Mouse (Mus musculus) left cerebral cortex, adult 2 months (tissue): ENCODE measurements around the gene Cnnm2. TPM values are rescaled to one million over a fixed set of nuclear protein-coding genes. Genes with fewer than 3 reads are reported as not detected.
"Not testable (repeated sequence)": the region's sequence is repeated elsewhere in the genome, so short reads cannot be mapped to it uniquely, and the experiment has no call there.

Experiments
- DNase-seq, 2 experiments: peaks; one replicate each; pipeline ENCODE4 v3.0.0; 2021 to 2022; ENCODE audit warnings: low spot score in 2 of 2, mixed read lengths in 1 of 2; ENCODE audit errors: extremely low spot score in 1 of 2
- H3K27ac ChIP-seq: fragments of 200-600 bp; 2 replicates; pipeline ENCODE4 v1.8.1; 2022
- H3K4me3 ChIP-seq: fragments of 200-600 bp; 2 replicates; pipeline ENCODE4 v1.8.1; 2022
- CTCF ChIP-seq: fragments of 200-600 bp; IDR thresholded peaks from 2 replicates; pipeline ENCODE4 v1.8.1; 2022; ENCODE audit warnings: antibody characterized with exemption, mild to moderate bottlenecking, moderate library complexity
- intact Hi-C: fragments of 180-260 bp; cut with DNase I; formaldehyde crosslinking; loops from one replicate; pipeline ENCODE4 v1.15.1; 2025
- total RNA-seq, 2 experiments: library from RNA; stranded (reverse); gene quantifications; 2 replicates each; pipeline ENCODE4 v1.2.3; 2021

The Cnnm2 gene
- total RNA-seq, 2 experiments from 2014 or later = 35.7 to 37.3 TPM

DNA sequence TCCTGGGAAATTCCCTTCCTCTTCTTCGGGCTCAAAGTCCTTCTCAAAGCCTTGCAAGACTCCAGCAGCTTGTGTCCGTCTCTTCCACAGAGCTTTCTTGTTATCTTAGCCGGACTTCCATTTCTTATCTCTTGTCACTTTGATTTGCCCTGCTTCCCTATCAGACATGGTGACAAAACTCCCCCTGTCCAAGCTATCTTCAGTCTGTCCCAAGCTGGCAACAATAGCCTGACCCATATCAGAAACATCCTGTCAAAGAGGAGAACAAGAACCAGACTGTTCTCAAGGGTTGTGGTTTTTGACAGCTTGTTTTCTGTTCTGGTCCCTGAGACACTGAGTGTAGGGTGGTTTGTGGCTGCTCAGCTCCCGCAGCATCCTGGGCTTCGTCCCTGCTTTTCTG, 26.2 kb upstream of the Cnnm2 start:
- no peak for DNase-seq
- intact Hi-C loops = no loop called here
- H3K4me3 ChIP-seq = no peak overlapping the region
- no peak for TF ChIP-seq CTCF
- H3K27ac ChIP-seq = no peak overlapping the region

DNA sequence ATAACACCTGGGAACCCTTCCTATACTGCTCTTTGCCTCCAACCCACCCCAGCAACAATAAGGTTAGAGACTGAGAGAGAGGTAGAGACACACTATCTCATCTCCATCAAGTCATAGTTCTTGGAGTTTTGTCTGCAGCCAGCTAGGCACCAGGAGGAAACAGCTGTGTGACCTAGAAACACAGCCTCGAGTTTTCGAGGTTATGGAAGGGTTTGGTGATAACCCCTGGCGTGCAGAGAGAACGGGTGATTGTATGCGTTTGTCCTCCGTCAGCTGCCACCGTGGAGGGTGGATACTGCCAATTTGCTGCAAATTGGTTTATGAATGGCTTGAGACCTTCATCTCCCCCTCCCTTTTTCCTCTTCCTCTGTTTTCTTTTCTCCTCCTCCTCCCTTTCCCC, 24.3 kb upstream of the Cnnm2 start:
- no peak for TF ChIP-seq CTCF
- intact Hi-C loops = no loop called here
- no peak overlapping the region for H3K27ac ChIP-seq
- no peak overlapping the region for H3K4me3 ChIP-seq
- DNase-seq = no peak

DNA sequence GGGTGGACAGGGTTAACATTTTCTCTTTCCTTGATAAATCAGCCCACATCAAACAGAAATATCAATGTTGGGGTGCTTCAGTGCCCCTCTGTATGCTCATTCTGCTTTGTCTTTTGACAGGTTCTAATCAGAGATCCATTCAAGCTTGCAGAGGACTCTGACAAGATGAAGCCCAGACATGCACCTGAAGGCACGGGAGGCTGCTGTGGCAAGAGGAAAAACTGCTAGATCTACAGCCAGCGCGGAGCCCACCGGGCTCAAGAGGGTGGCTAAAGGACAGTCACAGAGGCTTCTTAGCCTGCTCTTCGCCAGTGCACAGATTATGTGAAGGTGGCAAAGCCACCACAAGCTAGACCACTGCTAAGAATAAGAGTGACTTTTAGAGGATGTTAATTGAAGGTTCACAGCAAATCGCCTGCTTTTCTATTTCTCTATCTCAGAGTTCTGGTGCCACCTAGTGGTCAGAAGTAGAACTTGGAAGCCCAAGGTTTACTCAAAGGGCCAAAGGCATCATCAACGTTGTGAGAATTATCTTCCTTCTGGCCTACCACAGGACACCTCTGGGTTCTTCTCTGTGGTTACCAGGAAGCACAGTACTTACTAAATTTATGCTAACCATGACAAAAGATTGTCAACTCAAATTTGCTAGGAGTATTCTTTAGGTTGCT, 20.9 kb upstream of the Cnnm2 start:
- Histone ChIP-seq H3K27ac (no peak overlapping the region), H3K4me3 (no peak overlapping the region)
- intact Hi-C loops = loop anchor here (1.0 kb wide), 2 partner anchors 70 to 152 kb away; no protein-coding TSS in a partner anchor
- TF ChIP-seq CTCF = peak; percentile 91
- peak; percentile 60 to 66 for DNase-seq

DNA sequence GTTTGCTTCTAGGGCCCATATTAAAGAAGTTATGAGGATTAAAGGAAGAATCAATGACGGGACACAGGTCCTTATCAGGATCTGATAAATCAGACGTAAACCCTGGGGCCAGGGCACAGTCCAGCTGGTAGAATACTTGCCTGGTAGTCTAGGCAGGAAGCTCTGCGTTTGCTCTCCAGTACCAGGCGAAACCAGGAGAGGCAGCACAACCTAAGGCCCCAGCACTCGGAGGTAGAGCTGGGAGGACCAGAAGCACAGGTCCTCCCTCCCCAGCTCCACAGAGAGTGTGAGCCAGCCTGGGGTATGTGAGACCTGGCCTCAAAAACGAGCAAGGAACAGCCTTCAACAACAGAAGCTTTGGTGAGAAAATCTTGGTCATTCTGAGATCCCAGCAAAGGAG, 19.8 kb upstream of the Cnnm2 start:
- no peak; the same call in 1 of the 2 replicates for TF ChIP-seq CTCF
- H3K27ac ChIP-seq = no peak overlapping the region
- no peak overlapping the region for H3K4me3 ChIP-seq
- no peak for DNase-seq
- intact Hi-C loops = no loop called here

DNA sequence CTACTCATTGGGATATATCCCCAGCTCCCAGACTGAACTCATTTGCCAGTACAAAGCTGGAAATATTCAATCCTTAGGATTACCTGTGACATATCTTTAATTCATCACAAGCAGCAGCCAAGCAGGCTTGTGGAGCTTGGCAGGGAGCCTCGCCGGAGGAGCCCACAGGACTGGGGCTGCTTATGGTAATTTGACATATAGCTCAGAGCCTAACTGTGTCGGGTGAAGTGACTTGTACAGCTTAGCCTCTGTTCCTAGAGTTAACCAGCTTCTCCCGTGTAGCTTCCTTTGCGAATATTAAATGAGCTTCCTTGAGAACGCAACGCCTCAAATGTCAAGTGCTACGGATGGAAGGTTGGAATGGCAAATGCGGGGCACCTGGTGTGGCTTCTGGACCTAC, 16.7 kb upstream of the Cnnm2 start:
- Histone ChIP-seq H3K27ac (no peak overlapping the region), H3K4me3 (no peak overlapping the region)
- DNase-seq = no peak
- intact Hi-C loops = no loop called here
- TF ChIP-seq CTCF = no peak

DNA sequence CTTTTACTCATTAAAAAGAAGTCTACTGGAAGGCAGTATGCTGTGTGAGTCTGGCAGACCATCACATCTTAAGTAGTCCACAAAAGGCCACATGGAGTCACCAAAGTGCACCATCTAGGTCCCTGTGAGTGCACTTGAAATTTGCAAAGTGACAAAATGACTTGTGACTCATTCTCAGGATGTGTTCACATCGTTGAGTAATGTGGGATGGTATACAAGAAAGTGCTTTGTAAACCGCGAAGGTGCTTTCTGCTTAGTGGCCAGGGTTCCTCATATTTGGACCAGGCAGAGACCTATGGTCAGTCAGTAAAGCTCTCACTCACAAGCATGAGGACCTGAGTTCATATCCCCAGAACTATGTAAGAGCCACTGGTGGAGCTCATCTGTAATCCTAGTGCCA, 13.6 kb upstream of the Cnnm2 start:
- Histone ChIP-seq H3K27ac (no peak overlapping the region), H3K4me3 (no peak overlapping the region)
- no peak for DNase-seq
- no peak for TF ChIP-seq CTCF
- intact Hi-C loops = no loop called here

DNA sequence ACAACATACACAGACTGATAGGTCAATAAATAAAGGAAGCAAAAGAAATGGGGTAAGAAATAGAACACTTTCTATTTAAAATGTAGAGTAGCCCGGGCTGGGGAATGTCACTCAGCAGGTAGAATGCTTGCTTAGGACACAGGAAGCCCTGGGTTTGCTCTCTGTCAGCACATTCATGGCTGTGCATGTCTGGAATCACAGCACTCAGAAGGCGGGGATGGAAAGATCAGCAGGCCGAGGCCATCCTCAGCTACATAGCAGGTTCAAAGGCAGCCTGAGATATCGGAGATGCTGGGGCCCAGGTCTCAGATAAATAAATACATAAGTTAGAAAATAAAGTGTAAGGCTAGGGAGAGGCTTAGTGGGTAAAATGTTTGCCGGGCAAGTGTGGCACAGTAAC, 9.2 kb upstream of the Cnnm2 start:
- Histone ChIP-seq H3K4me3 (no peak overlapping the region), H3K27ac (no peak overlapping the region)
- intact Hi-C loops = no loop called here
- no peak for DNase-seq
- TF ChIP-seq CTCF = no peak

DNA sequence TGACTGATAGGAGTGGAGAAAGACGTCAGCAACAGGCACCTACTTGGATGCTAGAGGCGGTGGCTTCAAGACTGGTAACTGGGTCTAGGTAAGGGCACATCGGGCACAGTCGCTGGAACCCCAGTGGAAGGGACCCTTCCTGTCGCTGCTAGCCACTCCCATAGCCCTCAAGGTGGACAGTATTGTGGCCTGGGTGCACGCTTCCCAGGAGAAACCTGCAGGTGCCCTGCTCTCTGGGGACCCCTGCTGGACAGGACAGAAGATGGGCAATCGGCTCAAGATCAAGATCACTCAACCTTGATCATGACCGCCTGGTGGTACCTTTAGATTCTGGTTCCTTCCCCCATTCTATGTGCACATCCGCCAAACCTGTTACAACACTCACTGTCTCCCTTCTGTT, 6.3 kb upstream of the Cnnm2 start:
- no peak overlapping the region for H3K4me3 ChIP-seq
- TF ChIP-seq CTCF = peak; percentile 62
- no peak overlapping the region for H3K27ac ChIP-seq
- peak in 1 of 2 experiments; percentile 26 for DNase-seq
- intact Hi-C loops = no loop called here

DNA sequence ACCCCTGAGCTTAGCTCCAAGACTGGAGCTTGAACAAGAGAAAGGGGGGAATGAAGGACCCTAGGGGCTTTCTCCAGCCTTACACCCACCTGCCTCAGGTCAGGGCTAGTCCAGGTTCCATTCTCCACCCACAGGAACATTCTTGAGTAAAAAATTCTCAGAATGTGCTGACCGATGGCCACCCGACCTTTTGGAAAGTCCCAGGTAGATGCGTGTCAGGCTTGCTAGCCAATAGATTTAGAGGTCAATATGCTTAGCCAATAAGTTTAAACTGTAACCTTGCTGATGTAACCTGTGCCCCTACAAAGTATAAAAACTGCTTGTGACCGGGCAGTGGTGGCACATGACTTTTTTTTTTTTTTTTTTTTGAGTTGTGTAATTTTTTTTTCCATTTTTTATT, 5.2 kb upstream of the Cnnm2 start:
- no peak overlapping the region for H3K4me3 ChIP-seq
- intact Hi-C loops = no loop called here
- H3K27ac ChIP-seq = no peak overlapping the region
- TF ChIP-seq CTCF = no peak
- DNase-seq = no peak

DNA sequence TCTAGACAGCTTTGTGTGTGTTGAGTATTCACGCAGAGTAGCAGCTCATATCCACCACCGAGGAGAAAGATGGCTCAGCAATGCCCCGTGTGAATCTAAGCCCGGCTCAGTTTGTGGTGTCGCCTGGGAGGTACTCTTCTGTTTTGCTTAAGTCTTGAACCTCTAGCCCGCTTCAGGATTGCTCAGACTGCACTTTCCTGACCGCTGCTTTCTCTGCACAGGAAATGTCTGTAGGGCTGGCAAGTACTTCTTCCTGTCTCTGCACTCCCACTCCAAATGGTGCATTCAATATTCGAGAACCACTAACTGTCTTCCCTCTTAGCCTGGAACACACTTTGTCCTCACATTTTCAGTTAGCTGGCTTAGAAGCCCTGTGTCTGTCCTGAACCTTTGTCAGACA, 2.3 kb upstream of the Cnnm2 start:
- Histone ChIP-seq H3K4me3 (no peak overlapping the region), H3K27ac (no peak overlapping the region)
- intact Hi-C loops = no loop called here
- DNase-seq = no peak
- TF ChIP-seq CTCF = no peak

DNA sequence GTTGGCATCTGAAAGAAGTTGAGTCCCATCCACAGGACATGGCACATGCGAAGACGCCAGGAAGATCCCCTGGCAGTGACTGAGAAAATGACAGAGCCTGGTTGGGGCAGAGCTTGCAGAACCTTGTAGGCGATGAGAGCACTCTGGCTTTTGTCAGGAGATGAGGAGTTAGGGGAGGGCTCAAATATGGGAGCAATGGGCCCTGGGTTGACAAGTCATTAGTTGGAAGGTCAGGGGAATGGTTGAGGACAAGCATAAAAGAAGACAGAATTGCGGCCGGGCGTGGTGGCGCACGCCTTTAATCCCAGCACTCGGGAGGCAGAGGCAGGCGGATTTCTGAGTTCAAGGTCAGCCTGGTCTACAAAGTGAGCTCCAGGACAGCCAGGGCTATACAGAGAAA, 1.5 kb upstream of the Cnnm2 start:
- intact Hi-C loops = loop anchor here (2.0 to 10.0 kb wide), 3 partner anchors 205 to 282 kb away; no protein-coding TSS in a partner anchor
- not testable (repeated sequence) for DNase-seq, H3K4me3 ChIP-seq, H3K27ac ChIP-seq

DNA sequence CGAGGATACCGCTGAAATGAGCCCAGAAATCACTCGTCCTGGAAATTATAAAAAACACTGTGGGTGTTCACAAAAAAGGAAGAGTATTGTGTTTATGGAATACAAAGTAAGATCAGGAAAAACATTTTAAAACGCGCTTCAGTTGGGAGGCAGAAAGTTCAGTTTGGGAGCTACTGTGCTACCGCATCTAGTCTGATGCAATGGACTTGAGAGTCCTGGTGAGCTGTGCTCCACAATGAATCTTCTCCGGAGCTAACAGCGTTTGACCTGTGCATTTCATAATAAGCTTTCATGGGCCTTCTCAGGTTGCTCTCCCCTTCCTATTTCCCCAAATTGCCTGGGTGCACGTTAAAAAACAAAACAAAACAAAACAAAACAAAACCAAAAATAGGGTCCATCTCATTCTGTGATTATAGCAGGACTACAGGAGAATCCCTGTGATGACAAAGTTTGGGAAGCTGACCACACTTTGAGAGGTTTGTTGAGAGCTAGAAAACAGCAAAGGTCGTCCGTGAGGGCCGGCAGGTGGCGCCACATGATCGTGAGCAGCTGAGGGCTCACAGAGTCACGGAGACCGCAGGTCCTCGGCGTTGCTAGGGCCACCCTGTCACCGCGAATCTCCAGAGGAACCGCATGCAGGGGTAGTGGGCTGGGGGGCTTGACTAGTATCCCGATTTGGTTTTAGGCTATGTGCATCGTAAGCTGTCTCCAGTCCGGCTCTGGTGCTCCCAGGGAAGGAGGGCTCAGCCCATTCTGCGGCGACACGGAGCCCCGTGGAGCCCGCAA, 828 bp upstream of the Cnnm2 start:
- peak overlapping the region; percentile 81 for H3K27ac ChIP-seq
- intact Hi-C loops = loop anchor here (1.0 to 10.0 kb wide), 4 partner anchors 109 to 282 kb away; no protein-coding TSS in a partner anchor
- peak; percentile 87 to 89 for DNase-seq
- peak overlapping the region; percentile 77 for H3K4me3 ChIP-seq
- peak; percentile 88 for TF ChIP-seq CTCF
